Mouse (Mus musculus) MEL-GATA-1-ER (cell line): ENCODE measurements around the gene Ces1b.
A peak's percentile ranks its signal among the peaks of the same experiment; 100 is the strongest.

Experiments
- DNase-seq: peaks from one replicate; pipeline ENCODE4 v3.0.0-alpha.2; 2012; ENCODE audit warnings: low read depth; ENCODE audit errors: extremely low read depth

Gene Ces1b

GRCm38 (mm10) chr8:93010286-93010685 is 69.5 kb downstream of the Ces1b start:
- DNase-seq, result peak; percentile 36
